Mouse (Mus musculus) ES-E14 (cell line): ENCODE results near the gene Cenpl.

Experiments used
- CHD2 ChIP-seq: IDR thresholded peaks from 2 replicates; pipeline ENCODE4 v1.6.1; 2014; ENCODE audit warnings: mild to moderate bottlenecking, low read depth, low read length, inconsistent platforms
- HCFC1 ChIP-seq: IDR thresholded peaks from 2 replicates; pipeline ENCODE4 v1.6.1; 2012; ENCODE audit warnings: low read length, inconsistent platforms, borderline replicate concordance; ENCODE audit not compliant: insufficient read depth
- MAFK ChIP-seq: IDR thresholded peaks from 2 replicates; pipeline ENCODE4 v1.6.1; 2014; ENCODE audit warnings: mild to moderate bottlenecking, low read depth, low read length, inconsistent platforms; ENCODE audit not compliant: insufficient read depth
- ZC3H11A ChIP-seq: IDR thresholded peaks from 2 replicates; pipeline ENCODE4 v1.6.1; 2012; ENCODE audit warnings: low read depth, mild to moderate bottlenecking, inconsistent platforms, low read length, borderline replicate concordance
- ZNF384 ChIP-seq: IDR thresholded peaks from 2 replicates; pipeline ENCODE4 v1.6.1; 2012; ENCODE audit warnings: low read depth, low read length, inconsistent platforms

DNA sequence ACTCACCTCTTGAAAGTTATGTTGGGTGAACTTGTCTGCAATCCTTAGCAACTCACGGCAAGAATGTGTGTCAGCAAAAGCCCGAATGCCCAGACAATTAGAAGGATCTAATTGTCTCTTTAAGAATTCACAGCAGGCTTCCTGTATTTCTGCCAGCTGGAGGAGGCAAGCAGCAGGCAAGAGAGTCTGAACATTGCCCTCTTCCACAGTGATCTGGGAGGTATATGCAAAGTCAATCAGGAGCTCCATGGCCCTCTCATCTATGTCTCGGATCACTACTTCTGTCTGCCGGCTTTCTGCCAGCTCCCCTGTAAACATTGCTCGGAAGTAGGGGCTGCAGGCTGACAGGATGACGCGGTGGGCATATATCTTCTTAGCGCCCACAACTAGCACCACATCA is 38.7 kb downstream of the Cenpl start:
- no peak for TF ChIP-seq MAFK
- TF ChIP-seq ZNF384 = no peak
- no peak for TF ChIP-seq ZC3H11A
- TF ChIP-seq CHD2 = no peak
- TF ChIP-seq HCFC1 = no peak
